Mouse (Mus musculus) forebrain, embryonic 10.5 days (tissue): Measurements from ENCODE around the gene Dab1. TPM values are rescaled to one million over a fixed set of nuclear protein-coding genes. Genes with fewer than 3 reads are reported as not detected.

Experiments
- DNase-seq: peaks from one replicate; pipeline ENCODE4 v3.0.0-alpha.2; 2017; ENCODE audit warnings: low spot score; ENCODE audit errors: extremely low spot score
- H3K27ac ChIP-seq: fragments of 300-500 bp; sonication (generic); 2 replicates; pipeline ENCODE4 v1.5.1; 2016; ENCODE audit warnings: mild to moderate bottlenecking
- H3K27me3 ChIP-seq: fragments of 300-500 bp; sonication (generic); 2 replicates; pipeline ENCODE4 v1.6.1; 2016; ENCODE audit warnings: mild to moderate bottlenecking; ENCODE audit not compliant: poor library complexity, severe bottlenecking
- H3K36me3 ChIP-seq: fragments of 300-500 bp; sonication (generic); replicated peaks from 2 replicates; pipeline ENCODE4 v1.6.1; 2016; ENCODE audit warnings: mild to moderate bottlenecking, moderate library complexity
- H3K4me1 ChIP-seq: fragments of 300-500 bp; sonication (generic); 2 replicates; pipeline ENCODE4 v1.6.1; 2016
- H3K4me3 ChIP-seq: fragments of 300-500 bp; sonication (generic); 2 replicates; pipeline ENCODE4 v1.5.1; 2016; ENCODE audit warnings: mild to moderate bottlenecking, moderate library complexity
- H3K9me3 ChIP-seq: fragments of 300-500 bp; sonication (generic); 2 replicates; pipeline ENCODE4 v1.6.1; 2016; ENCODE audit warnings: mild to moderate bottlenecking, moderate library complexity
- WGBS: fragments of 180-500 bp; shearing (Covaris S2); methylation state at CpG from one replicate; pipeline ENCODE4 v1.1.7; 2016; 5-methylcytosine and 5-hydroxymethylcytosine counted together
- polyA plus RNA-seq: library from polyadenylated mRNA; unstranded; fragments of >200 nt; fragmentation: Nextera tagmentation; extraction: Ambion mirVana; gene quantifications from 2 replicates; pipeline ENCODE4 v1.2.1, GENCODE M21; 2016

Dab1 gene
- polyA plus RNA-seq, 1 experiment from 2014 or later: 26.4 TPM

DNA sequence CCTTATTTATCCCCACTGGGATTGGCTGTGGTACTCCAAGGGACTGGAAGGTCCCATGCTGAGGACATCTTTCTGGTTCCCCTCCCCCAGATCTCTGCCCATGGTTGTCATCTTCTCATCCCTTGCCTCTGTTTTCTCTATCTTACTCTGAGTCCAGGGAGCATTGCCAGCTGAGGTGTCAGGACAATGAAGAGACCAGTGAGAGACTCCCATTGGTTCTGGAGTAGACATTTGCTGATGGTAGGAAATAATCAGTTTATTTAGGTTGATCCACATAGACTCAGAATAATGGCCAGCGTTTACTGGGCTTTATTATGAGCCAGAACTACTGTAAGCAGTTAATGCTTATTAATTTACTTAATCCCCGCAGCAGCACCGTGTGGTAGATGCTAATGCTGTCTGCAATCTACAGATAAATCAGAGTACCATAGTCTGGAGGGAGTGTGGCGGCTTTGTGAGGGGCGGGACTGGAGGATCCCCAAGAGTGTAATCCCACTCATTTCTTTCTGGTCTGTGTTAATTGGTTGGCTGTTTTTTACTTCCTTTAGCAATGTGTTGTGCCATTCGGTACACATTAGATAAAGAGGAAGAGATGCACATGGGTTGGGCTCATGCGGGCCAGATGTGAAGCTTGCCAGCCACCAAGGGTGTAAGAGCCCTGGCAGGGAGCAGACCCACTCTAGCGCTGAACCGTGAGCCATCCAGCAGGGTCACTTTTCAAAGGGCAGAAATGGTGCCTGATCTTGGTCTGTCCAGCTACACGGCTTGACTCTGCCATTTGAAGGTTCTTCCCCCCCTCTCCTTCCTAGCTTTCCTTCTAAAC lies 824.0 kb downstream of the Dab1 start:
- no peaks in the 10 kb centered on the region for H3K36me3 ChIP-seq
- DNase-seq: no peak
- no peak overlapping the region for H3K27ac ChIP-seq
- peaks cover 6% of the 10 kb centered on the region; the same call in 1 of the 2 replicates for H3K27me3 ChIP-seq
- H3K4me3 ChIP-seq: no peak overlapping the region
- 72% methylated on average over 10 of the region's 10 CpGs for WGBS
- H3K4me1 ChIP-seq: peaks cover 38% of the 10 kb centered on the region
- no peaks in the 10 kb centered on the region for H3K9me3 ChIP-seq

DNA sequence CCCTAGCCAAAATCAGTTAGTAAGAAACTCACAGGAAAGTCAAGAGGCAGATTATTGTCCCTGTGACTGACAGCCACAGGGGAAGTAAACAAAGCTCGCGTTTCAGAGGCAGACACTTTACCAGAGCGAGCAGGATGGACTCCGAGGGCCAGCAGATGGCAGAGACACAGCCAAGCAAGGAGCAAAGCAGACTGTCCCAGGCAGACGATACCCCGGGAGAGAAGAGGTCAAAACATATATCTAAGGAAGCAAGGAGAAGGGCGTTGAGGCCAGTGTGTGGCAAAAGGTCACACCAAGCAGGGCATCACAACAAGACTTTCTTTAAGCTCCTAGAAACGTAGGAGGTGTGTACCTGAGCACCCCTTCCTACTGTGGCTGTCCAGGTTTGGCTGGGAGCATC lies 824.6 kb downstream of the Dab1 start:
- H3K27ac ChIP-seq: no peak overlapping the region
- H3K36me3 ChIP-seq: no peaks in the 10 kb centered on the region

DNA sequence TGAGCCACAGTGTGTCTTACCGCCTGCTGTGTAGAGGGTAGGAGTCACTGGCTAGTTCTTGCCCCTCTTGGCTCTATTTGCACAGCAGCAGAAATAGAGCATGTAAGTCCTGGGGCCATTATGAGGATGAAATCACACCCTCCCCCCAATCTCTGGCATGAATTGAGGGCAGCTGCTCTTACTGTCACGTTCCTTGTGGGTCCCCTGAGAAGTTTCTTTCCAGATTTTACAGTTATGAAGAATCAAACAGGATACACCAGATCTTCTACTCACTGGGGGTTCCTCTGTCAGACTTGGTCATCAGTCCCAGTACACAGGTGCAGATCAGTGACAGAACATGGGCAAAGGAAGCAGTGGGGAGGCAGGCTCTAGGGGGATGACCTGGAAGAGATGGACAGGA lies 825.8 kb downstream of the Dab1 start:
- WGBS: 89% methylated on average over 2 of the region's 2 CpGs
- Histone ChIP-seq H3K27me3 (peaks cover 1% of the 10 kb centered on the region; the same call in 1 of the 2 replicates), H3K9me3 (no peaks in the 10 kb centered on the region), H3K36me3 (no peaks in the 10 kb centered on the region), H3K4me3 (no peak overlapping the region), H3K4me1 (peaks cover 37% of the 10 kb centered on the region), H3K27ac (no peak overlapping the region)
- no peak for DNase-seq

More for the DNA sequence above, 824.6 kb downstream of the Dab1 start:
- peaks cover 6% of the 10 kb centered on the region; the same call in 1 of the 2 replicates for H3K27me3 ChIP-seq
- no peak for DNase-seq
- H3K4me3 ChIP-seq: no peak overlapping the region
- peaks cover 38% of the 10 kb centered on the region for H3K4me1 ChIP-seq
- H3K9me3 ChIP-seq: no peaks in the 10 kb centered on the region
- WGBS: 45% methylated on average over 8 of the region's 8 CpGs

DNA sequence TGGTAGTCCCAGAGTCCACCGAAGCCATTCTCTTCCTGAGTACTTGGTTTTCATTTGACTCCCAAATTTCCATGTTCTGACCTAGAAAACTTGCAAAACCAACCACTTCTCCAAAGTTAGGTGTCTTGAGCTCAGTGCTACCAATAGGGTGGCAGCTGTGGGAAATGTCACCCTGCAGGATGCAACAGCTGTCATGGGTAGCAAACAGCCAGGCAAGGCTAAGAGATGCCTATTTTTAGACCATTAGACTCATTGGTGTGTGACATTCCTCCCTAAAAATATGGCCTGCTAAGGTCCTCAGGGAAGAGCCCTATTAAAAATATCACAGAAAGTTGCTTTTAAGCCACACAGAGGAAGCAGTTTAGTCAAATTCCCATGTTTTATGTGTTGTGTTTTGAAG lies 829.0 kb downstream of the Dab1 start:
- DNase-seq: no peak
- Histone ChIP-seq H3K4me3 (no peak overlapping the region), H3K36me3 (no peaks in the 10 kb centered on the region), H3K27ac (no peak overlapping the region), H3K9me3 (no peaks in the 10 kb centered on the region), H3K27me3 (no peaks in the 10 kb centered on the region), H3K4me1 (peaks cover 40% of the 10 kb centered on the region)
- 100% methylated on average over 1 of the region's 1 CpGs for WGBS

DNA sequence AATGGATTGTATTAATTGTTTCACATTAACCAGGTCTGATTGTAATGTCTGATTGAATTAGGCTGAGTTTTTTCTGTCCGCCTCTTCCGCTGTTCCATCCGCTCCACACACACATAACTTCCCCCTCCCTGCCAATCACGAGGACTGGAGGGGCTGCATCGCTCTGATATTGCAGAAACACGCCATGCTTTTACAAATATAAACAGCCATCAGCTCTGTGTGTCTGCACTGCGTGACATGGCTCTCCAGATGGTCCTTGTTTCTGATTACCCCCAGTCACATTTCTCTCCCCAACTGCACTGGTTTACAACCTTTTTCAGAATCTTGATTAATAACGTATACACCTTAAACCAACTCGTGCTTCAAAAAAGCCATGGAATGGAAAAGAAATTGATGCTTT lies 831.5 kb downstream of the Dab1 start:
- WGBS: 88% methylated on average over 9 of the region's 9 CpGs

DNA sequence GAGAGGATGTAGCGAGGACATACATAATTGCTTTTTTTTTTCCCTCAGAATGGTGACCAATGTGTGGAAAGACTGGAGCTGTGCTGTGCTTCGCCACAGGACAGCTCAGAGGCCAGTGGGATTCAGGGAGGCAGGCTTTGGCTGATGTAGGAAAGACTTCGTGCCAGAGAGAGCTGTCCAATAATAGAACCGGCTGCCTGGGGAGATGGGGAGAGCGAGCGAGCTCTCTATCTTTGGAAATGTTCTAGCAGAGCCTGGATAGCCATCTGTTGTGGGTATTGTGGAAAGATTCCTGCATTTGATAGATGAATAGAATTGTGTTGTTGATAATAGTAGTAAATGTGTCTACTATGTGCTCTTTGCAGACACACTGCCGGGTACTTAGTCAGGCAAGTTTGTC lies 833.4 kb downstream of the Dab1 start:
- no peak for DNase-seq
- H3K27ac ChIP-seq: no peak overlapping the region
- H3K36me3 ChIP-seq: no peaks in the 10 kb centered on the region
- H3K4me3 ChIP-seq: no peak overlapping the region
- H3K4me1 ChIP-seq: peaks cover 24% of the 10 kb centered on the region; the same call in 1 of the 2 replicates
- WGBS: 77% methylated on average over 7 of the region's 7 CpGs
- H3K27me3 ChIP-seq: no peaks in the 10 kb centered on the region
- no peaks in the 10 kb centered on the region for H3K9me3 ChIP-seq

More for the DNA sequence above, 831.5 kb downstream of the Dab1 start:
- H3K4me3 ChIP-seq: no peak overlapping the region
- no peaks in the 10 kb centered on the region for H3K36me3 ChIP-seq
- H3K4me1 ChIP-seq: peaks cover 24% of the 10 kb centered on the region; the same call in 1 of the 2 replicates
- no peak overlapping the region for H3K27ac ChIP-seq
- no peak for DNase-seq
- H3K27me3 ChIP-seq: no peaks in the 10 kb centered on the region
- no peaks in the 10 kb centered on the region for H3K9me3 ChIP-seq

DNA sequence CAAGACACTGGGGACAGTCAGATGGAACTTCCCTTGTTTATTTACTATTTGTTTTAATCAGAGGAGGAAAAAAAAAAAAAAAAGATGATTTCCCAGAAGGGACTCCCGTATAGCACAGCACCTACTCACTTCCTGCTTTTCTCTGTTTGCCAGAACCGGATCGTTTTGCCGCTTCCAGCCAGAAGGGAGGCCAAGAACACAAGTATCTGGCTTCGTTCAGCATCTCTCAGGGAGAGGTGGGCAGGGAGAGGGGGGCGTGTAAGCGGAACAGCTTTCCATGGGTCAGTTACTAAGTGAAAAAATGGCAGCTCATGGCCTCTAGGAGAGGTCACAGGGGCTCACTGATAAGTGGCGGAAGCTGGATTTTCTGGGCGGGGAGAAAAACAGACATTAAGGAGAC lies 836.0 kb downstream of the Dab1 start:
- WGBS: 79% methylated on average over 9 of the region's 9 CpGs
- H3K27me3 ChIP-seq: no peaks in the 10 kb centered on the region
- no peak overlapping the region for H3K4me3 ChIP-seq
- no peak for DNase-seq
- no peak overlapping the region for H3K27ac ChIP-seq
- no peaks in the 10 kb centered on the region for H3K9me3 ChIP-seq
- no peaks in the 10 kb centered on the region for H3K36me3 ChIP-seq
- H3K4me1 ChIP-seq: peaks cover 18% of the 10 kb centered on the region; the same call in 1 of the 2 replicates

DNA sequence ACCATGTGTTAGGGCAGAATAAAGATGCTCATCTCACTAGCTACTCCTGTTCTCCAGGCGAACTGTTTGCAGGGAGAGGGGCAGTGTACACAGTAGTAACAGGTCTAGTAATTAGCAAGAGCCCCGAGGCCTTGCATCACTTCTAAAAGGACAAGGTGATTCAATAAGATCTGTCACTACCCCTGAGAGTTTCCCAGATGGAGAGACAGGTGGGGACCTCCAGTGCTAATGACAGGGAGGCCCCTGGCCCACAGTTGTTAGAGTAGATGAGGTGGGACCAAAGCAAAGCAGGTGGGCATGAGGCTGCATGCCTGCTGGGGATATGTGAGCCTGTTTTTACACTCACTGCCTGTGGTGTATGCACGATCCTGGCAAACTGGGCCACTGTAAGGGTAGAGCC lies 836.6 kb downstream of the Dab1 start:
- Histone ChIP-seq H3K27ac (no peak overlapping the region), H3K27me3 (no peaks in the 10 kb centered on the region), H3K4me1 (peaks cover 12% of the 10 kb centered on the region; the same call in 1 of the 2 replicates), H3K36me3 (no peaks in the 10 kb centered on the region), H3K9me3 (no peaks in the 10 kb centered on the region), H3K4me3 (no peak overlapping the region)
- no peak for DNase-seq
- 79% methylated on average over 3 of the region's 3 CpGs for WGBS

DNA sequence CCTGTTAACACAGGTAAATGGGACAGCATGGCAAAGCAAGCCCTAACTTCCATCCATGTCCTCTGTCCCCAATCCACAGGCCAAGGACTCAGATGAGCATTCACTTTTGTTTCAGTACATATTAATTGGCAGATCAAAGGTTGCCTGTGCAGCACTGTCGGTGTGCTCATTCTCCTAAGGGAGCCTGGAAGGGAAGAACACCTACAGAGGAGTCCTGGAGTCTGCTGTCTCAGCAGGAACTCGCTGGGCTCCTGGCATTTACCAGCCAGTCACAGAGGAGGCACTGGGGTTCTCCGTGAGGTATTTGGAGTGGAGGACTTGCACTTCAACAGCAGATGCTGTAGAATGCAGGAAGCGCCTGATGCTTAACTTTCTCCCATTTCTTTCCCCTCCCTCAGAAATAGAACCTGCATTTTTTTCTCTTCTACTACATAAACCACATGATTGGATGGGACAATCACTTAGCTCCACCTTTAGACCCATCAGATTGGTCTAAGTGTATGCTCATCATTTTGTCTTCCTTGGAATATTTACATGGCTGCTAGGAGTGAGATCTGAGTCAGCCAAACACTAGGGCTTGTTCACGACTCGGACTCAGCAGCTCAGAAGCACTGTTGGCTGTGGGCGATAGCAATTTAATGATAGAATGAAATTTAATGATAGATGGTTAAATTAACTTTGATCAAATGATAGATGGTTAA lies 837.2 kb downstream of the Dab1 start:
- WGBS: 86% methylated on average over 7 of the region's 7 CpGs
- no peak for DNase-seq
- Histone ChIP-seq H3K4me3 (no peak overlapping the region), H3K27me3 (no peaks in the 10 kb centered on the region), H3K36me3 (no peaks in the 10 kb centered on the region), H3K4me1 (peaks cover 7% of the 10 kb centered on the region; the same call in 1 of the 2 replicates), H3K27ac (no peak overlapping the region), H3K9me3 (no peaks in the 10 kb centered on the region)

DNA sequence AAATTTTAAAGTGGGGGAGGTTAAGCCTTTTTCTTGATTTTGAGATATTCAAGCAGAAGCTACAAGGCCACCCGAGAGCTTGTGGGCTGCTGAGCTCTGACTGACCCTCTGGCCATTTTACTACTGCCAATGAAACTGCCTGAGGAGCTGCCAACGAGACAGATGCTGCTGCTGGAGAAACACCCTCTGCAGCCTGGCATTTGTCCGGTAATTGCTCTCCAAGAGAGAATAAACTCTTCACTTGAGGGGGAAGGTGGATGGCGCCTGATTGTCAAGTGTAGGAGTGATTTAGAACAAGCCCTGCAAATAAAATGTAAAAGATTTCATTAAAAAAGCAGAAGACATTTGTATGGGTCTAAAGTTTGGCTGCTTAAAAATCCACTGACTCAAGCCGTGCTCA lies 839.6 kb downstream of the Dab1 start:
- H3K27ac ChIP-seq: no peak overlapping the region
- no peak for DNase-seq
- 85% methylated on average over 5 of the region's 5 CpGs for WGBS
- H3K36me3 ChIP-seq: no peaks in the 10 kb centered on the region
- peaks cover 8% of the 10 kb centered on the region for H3K4me1 ChIP-seq
- H3K9me3 ChIP-seq: no peaks in the 10 kb centered on the region
- H3K4me3 ChIP-seq: no peak overlapping the region
- no peaks in the 10 kb centered on the region for H3K27me3 ChIP-seq

DNA sequence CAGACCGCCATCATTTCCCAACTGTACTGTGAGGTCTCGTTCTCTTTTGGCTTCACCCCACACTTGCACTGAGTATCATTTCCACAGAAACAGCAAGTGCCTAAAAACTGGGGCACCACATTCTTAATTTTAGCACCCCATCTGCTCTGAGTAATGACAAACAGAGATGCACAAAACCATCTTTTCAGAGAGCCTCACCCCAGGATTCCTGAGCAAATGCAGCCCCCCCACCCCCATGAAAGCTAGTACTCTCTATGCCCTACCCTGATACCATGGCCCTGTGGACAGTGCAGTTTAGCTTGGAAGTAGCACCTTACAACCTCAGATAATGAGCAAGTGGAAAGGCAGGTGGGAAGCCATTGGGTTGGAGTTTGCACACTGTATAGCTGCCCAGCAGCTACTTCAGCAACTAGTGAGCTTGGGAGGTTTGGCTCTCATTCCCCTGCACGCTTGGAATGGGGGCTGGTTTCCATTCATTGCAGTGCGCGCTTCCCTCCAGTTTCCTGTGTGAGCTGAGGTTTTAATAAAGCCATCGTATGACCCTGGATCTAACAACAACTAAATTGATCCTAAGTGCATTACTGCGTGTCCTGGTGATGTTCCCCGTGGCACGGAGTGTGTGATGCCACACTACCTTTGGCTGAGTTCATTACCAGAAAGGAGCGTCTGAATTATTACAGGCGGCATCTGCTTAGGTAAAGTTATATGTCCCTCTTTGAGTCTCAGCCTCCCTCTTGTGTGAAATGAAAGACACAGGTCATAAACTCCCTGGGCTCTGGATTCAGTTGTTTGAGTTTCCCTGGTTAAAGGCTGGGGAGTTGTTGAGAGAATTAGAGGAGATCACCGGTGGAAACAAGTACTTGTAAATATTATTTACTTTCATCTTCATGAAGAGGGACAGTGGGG lies 842.2 kb downstream of the Dab1 start:
- Histone ChIP-seq H3K27me3 (no peaks in the 10 kb centered on the region), H3K9me3 (no peaks in the 10 kb centered on the region), H3K4me1 (peaks cover 32% of the 10 kb centered on the region), H3K4me3 (no peak overlapping the region), H3K27ac (no peak overlapping the region), H3K36me3 (no peaks in the 10 kb centered on the region)
- DNase-seq: no peak
- 92% methylated on average over 12 of the region's 12 CpGs for WGBS

DNA sequence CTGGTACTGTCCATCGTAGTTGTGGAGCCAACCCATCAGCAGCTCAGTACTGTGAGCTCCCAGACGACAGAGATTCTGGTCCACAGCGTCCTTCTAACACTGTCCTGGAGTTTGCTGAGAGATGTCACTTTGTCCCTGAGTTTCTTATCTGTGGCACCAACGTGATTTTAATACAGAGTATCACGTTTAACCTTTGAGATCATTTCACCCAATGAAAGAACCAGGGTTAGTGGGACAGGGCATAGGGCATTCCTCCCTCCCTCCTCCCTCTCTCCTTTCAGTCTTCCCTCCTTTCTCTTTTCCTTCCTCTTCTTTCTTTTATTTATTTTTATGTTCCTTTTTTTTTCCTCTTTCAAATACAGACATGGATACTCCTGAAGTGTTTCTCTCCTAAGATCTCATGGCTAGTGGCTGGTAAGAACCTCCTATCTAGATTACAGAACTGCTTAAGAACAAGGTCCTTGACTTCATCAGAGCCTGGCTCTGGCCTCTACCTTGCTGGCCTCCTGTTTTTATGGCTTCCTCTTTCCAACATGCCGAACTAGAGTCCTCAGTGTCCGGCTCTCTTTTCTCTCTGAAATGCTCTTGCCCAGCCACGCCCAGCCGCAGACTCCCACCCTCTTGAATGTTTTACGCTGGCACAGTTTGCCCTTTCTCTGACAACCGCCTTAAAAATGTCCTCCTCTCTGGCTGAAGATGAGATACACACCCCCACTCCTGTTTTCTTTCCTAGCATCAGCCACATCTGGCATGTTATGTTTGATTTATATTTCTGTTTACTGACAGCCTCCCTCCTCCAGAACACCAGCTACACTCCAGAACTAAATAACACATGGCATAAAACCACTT lies 844.0 kb downstream of the Dab1 start:
- H3K36me3 ChIP-seq: no peaks in the 10 kb centered on the region
- peaks cover 35% of the 10 kb centered on the region for H3K4me1 ChIP-seq
- no peak overlapping the region for H3K4me3 ChIP-seq
- H3K27ac ChIP-seq: no peak overlapping the region
- 89% methylated on average over 11 of the region's 11 CpGs for WGBS
- H3K27me3 ChIP-seq: no peaks in the 10 kb centered on the region
- no peaks in the 10 kb centered on the region for H3K9me3 ChIP-seq
- DNase-seq: no peak
